Mouse (Mus musculus): ENCODE measurements around the gene Pnrc2.

GRCm38 (mm10) chr4:135883401-135883851 lies 9.8 kb upstream of the Pnrc2 start:
- no peak for TF ChIP-seq CTCF (IDR thresholded peaks at IDR 0.05; ENCODE audit: insufficient read depth, low read length)
- TF ChIP-seq POLR2A (IDR thresholded peaks at IDR 0.05; ENCODE audit: borderline replicate concordance, extremely low read depth, low read depth, low read length): no peak

All from lung, adult 2 months (tissue).